Mouse (Mus musculus): ENCODE measurements around the gene Csn1s2a. TPM values are rescaled to one million over a fixed set of nuclear protein-coding genes. Genes with fewer than 3 reads are reported as not detected.

Gene Csn1s2a
- polyA plus RNA-seq (2012; rRNA removed): not detected in 2 replicates

GRCm38 (mm10) chr5:87774267-87774666 lies at the start of gene Csn1s2a:
Csn1s2a (plus strand) TSS chr5:87774567.

GRCm38 (mm10) chr5:87807782-87808181 lies 33.4 kb downstream of the Csn1s2a start, which contains the start of gene Csn1s2b:
Csn1s2b (plus strand) TSS chr5:87808082.

GRCm38 (mm10) chr5:87825386-87825785 lies 51.0 kb downstream of the Csn1s2a start, which contains the start of gene Prr27:
Prr27 (plus strand) TSS chr5:87825686.

Other genes starting within 250 kb of the Csn1s2a start
- not detected in 2 replicates for gene Sult1b1, start 236.4 kb upstream of the Csn1s2a start, polyA plus RNA-seq (2012; rRNA removed)
- gene Sult1d1, start 205.5 kb upstream of the Csn1s2a start, polyA plus RNA-seq (2012; rRNA removed): not detected in 2 replicates
- not detected in 2 replicates for gene Sult1e1, start 183.0 kb upstream of the Csn1s2a start, polyA plus RNA-seq (2012; rRNA removed)
- 0.08 and 0.10 TPM in 2 replicates for gene Csn1s1, start 108.4 kb upstream of the Csn1s2a start, polyA plus RNA-seq (2012; rRNA removed)
- not detected in 2 replicates for gene Csn2, start 74.9 kb upstream of the Csn1s2a start, polyA plus RNA-seq (2012; rRNA removed)
- not detected in 2 replicates for gene Csn1s2b, start 33.5 kb downstream of the Csn1s2a start, polyA plus RNA-seq (2012; rRNA removed)
- gene Prr27, start 51.1 kb downstream of the Csn1s2a start, polyA plus RNA-seq (2012; rRNA removed): not detected in 2 replicates
- gene Odam, start 110.5 kb downstream of the Csn1s2a start, polyA plus RNA-seq (2012; rRNA removed): not detected in 2 replicates
- gene Csn3, start 151.0 kb downstream of the Csn1s2a start, polyA plus RNA-seq (2012; rRNA removed): not detected in 2 replicates
- not detected in 2 replicates for gene 2310003L06Rik, start 194.9 kb downstream of the Csn1s2a start, polyA plus RNA-seq (2012; rRNA removed)
- gene Gm28434, start 194.9 kb downstream of the Csn1s2a start, polyA plus RNA-seq (2012; rRNA removed): 0.15 TPM in 1 of 2 replicates, not detected in the other
- gene Cabs1, start 204.9 kb downstream of the Csn1s2a start, polyA plus RNA-seq (2012; rRNA removed): 0.03 and 0.05 TPM in 2 replicates
- gene Smr3a, start 228.0 kb downstream of the Csn1s2a start, polyA plus RNA-seq (2012; rRNA removed): 0.16 and 0.19 TPM in 2 replicates

Data from central nervous system, embryonic 18 days (tissue).